Mouse (Mus musculus) neural tube, embryonic 12.5 days (tissue): Measurements from ENCODE around the gene Ccdc102a. TPM values are rescaled to one million over a fixed set of nuclear protein-coding genes. Genes with fewer than 3 reads are reported as not detected.
A peak's percentile ranks its signal among the peaks of the same experiment; 100 is the strongest.

Experiments
- ATAC-seq: fragments of 200-750 bp; cut with Nextera tagmentation; 2 replicates; pipeline ENCODE4 v1.8.0; 2017; ENCODE audit warnings: low read depth, mild to moderate bottlenecking, moderate TSS enrichment, moderate library complexity; ENCODE audit not compliant: low FRiP score
- H3K27ac ChIP-seq: fragments of 300-500 bp; sonication (generic); 2 replicates; pipeline ENCODE4 v1.5.1; 2016
- H3K27me3 ChIP-seq: fragments of 300-500 bp; sonication (generic); replicated peaks from 2 replicates; pipeline ENCODE4 v1.6.1; 2016; ENCODE audit warnings: mild to moderate bottlenecking
- H3K36me3 ChIP-seq: fragments of 300-500 bp; sonication (generic); 2 replicates; pipeline ENCODE4 v1.6.1; 2016; ENCODE audit warnings: mild to moderate bottlenecking
- H3K4me1 ChIP-seq: fragments of 300-500 bp; sonication (generic); 2 replicates; pipeline ENCODE4 v1.6.1; 2016
- H3K4me2 ChIP-seq: fragments of 300-500 bp; sonication (generic); replicated peaks from 2 replicates; pipeline ENCODE4 v1.6.1; 2016; ENCODE audit warnings: mild to moderate bottlenecking
- H3K4me3 ChIP-seq: fragments of 300-500 bp; sonication (generic); 2 replicates; pipeline ENCODE4 v1.5.1; 2016
- H3K9ac ChIP-seq: fragments of 300-500 bp; sonication (generic); 2 replicates; pipeline ENCODE4 v1.6.1; 2016; ENCODE audit warnings: mild to moderate bottlenecking
- H3K9me3 ChIP-seq: fragments of 300-500 bp; sonication (generic); 2 replicates; pipeline ENCODE4 v1.6.1; 2016; ENCODE audit warnings: mild to moderate bottlenecking
- WGBS: fragments of 180-500 bp; shearing (Covaris S2); methylation state at CpG from one replicate; pipeline ENCODE4 v1.1.7; 2016; 5-methylcytosine and 5-hydroxymethylcytosine counted together
- polyA plus RNA-seq: library from polyadenylated mRNA; unstranded; fragments of >200 nt; fragmentation: Nextera tagmentation; extraction: Ambion mirVana; gene quantifications from 2 replicates; pipeline ENCODE4 v1.2.1, GENCODE M21; 2016

Ccdc102a gene
- polyA plus RNA-seq, 1 experiment from 2014 or later: 18.9 TPM

DNA sequence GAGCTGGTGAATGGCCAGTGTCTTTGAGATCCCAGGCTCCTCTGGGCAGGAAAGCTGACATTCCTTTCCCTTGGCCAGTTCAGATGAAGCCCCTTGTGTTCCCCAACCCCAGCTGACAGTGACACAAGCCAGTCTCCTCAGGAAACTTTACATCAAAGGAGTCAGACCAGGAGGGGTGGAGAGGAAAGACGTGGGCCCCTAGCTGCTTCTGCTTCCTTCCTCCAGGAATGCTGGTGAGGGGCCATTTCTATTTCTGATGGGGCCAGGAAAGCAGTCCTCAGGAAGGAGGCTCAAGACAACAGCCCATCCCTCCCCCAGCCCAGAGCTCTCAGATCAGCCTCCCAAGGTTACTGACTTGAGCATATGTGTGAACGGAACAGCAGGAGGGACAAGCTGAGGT, 25.0 kb downstream of the Ccdc102a start:
- ATAC-seq: no peak
- 42% methylated on average over 2 of the region's 2 CpGs for WGBS
- Histone ChIP-seq H3K4me2 (no peak overlapping the region), H3K4me3 (no peak overlapping the region), H3K27ac (no peak overlapping the region), H3K27me3 (no peaks in the 10 kb centered on the region), H3K4me1 (peaks cover 5% of the 10 kb centered on the region; the same call in 1 of the 2 replicates), H3K9me3 (no peaks in the 10 kb centered on the region), H3K36me3 (no peaks in the 10 kb centered on the region), H3K9ac (no peak overlapping the region)

GRCm38 (mm10) chr8:94888383-94889036, 29.4 kb downstream of the Ccdc102a start:
- H3K4me3 ChIP-seq: no peak overlapping the region
- H3K36me3 ChIP-seq: no peaks in the 10 kb centered on the region
- H3K9ac ChIP-seq: no peak overlapping the region
- no peaks in the 10 kb centered on the region for H3K27me3 ChIP-seq
- no peaks in the 10 kb centered on the region for H3K4me1 ChIP-seq
- no peaks in the 10 kb centered on the region for H3K9me3 ChIP-seq
- H3K27ac ChIP-seq: no peak overlapping the region
- no peak for ATAC-seq
- H3K4me2 ChIP-seq: no peak overlapping the region
- 42% methylated on average over 14 of the region's 14 CpGs for WGBS

GRCm38 (mm10) chr8:94880742-94881141, 37.2 kb downstream of the Ccdc102a start:
- no peak overlapping the region for H3K4me2 ChIP-seq
- no peaks in the 10 kb centered on the region for H3K27me3 ChIP-seq
- ATAC-seq: no peak

DNA sequence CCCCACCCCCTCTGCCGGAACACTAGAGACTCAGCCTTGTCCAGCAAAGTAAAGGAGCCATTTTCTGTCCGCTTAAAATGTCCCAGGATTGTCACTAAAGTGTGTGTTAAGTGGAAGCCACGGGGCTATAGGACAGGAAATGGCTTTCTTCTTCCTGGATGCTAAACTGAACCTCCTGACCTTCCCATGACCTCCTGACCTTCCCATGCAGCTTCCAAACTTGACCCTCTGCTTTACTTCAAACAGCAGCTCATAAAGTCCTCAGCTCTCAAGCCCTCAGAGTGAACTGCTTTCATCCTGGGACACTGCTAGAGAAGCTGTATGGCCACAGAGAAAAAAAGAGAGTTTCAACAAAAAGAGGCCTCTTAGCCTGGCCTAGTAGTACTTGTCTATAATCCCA, 41.1 kb downstream of the Ccdc102a start:
- peaks cover 17% of the 10 kb centered on the region for H3K27me3 ChIP-seq
- H3K9me3 ChIP-seq: no peaks in the 10 kb centered on the region
- H3K9ac ChIP-seq: no peak overlapping the region
- H3K4me1 ChIP-seq: peaks cover 15% of the 10 kb centered on the region
- H3K36me3 ChIP-seq: no peaks in the 10 kb centered on the region
- no peak overlapping the region for H3K27ac ChIP-seq
- no peak for ATAC-seq
- H3K4me3 ChIP-seq: no peak overlapping the region; the same call in 1 of the 2 replicates
- peak overlapping the region; percentile 98 for H3K4me2 ChIP-seq
- 40% methylated on average over 3 of the region's 3 CpGs for WGBS

More at GRCm38 (mm10) chr8:94880742-94881141, 37.2 kb downstream of the Ccdc102a start:
- Histone ChIP-seq H3K9ac (no peak overlapping the region), H3K9me3 (no peaks in the 10 kb centered on the region), H3K36me3 (no peaks in the 10 kb centered on the region), H3K4me3 (no peak overlapping the region), H3K4me1 (no peaks in the 10 kb centered on the region; the same call in 1 of the 2 replicates), H3K27ac (no peak overlapping the region)
- 88% methylated on average over 4 of the region's 4 CpGs for WGBS

DNA sequence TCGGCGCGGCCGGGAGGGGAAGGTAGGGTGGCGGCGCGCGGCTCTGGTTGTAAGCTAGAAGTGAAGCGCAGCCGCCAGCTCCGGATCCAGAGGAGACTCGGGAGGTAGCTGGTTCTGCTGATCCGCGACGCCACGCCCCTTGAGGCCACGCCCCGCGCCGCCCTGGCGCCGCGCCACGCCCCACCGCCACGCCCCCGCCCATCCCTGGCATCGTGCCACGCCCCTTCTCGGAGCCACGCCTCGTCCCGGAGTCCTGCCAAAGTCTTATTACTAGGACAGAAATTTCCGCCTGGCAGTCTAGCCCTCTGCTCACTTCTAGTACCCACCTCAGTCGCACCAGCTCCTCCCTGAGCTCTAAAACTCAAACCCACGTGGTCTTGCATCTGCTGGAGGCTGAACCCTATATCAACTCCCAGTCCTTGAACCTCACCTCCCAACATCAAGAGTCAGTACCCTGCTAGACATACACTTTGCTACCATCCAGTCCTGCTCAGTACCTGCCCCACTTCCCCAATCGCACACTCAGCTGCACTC, 41.6 kb downstream of the Ccdc102a start, which contains the start of gene Dok4:
Dok4 (minus strand) TSS at position 134 of the 534 bp plus-strand sequence.
- peaks cover 21% of the 10 kb centered on the region for H3K4me1 ChIP-seq
- H3K36me3 ChIP-seq: no peaks in the 10 kb centered on the region
- H3K27me3 ChIP-seq: peaks cover 17% of the 10 kb centered on the region
- WGBS: under 1% methylated on average over 37 of the region's 37 CpGs
- peak within 1 kb of the TSS; percentile 58 for H3K4me3 ChIP-seq
- peak within 1 kb of the TSS; percentile 68 for H3K9ac ChIP-seq
- H3K4me2 ChIP-seq: peak within 1 kb of the TSS; percentile 98
- ATAC-seq: peak; percentile 66
- H3K9me3 ChIP-seq: no peaks in the 10 kb centered on the region
- H3K27ac ChIP-seq: no peak within 1 kb of the TSS

GRCm38 (mm10) chr8:94875871-94876150, 42.1 kb downstream of the Ccdc102a start:
- Histone ChIP-seq H3K4me3 (peak overlapping the region; percentile 58), H3K4me2 (peak overlapping the region; percentile 98), H3K36me3 (no peaks in the 10 kb centered on the region), H3K9me3 (no peaks in the 10 kb centered on the region), H3K27me3 (peaks cover 17% of the 10 kb centered on the region), H3K4me1 (peaks cover 25% of the 10 kb centered on the region), H3K9ac (peak overlapping the region; percentile 68), H3K27ac (no peak overlapping the region)
- WGBS: under 1% methylated on average over 19 of the region's 20 CpGs
- ATAC-seq: no peak; the same call in 1 of the 2 replicates

DNA sequence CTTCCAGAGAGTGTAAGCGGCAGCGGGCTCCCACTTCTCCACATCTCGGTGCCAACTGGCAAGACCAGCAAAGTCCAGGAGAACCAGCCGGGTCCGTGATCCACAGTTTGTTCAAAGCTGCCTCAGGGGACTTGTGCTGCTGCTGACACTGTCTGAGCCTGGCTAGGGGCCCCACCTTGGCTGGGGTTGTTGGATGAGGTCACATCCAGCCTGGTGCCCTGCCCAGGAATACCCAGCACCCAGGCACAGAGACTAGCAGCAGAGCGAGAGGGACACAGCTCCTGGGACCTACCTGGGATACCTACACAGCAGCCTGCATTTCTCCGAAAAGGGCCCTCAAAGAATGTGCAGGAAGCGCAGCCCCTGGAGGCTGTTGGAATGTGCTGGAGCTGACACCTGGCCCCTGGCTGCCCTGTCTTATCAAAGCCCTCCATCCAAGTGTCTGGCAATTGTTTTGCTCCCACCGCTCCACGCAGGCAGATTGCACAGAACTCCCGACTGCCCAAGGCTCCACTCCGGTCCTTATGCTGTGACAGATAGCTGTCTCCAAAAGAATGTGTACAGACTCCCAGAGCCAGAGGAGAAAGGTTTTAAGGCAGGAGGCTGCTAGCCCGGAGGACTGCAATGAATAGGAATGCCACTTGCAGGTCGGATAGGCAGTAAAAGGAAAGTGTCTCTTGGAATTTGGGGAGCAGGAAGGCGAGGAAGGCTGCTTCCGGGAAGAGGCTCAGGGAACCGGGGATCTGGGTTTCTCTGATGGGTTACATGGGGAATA, 42.6 kb downstream of the Ccdc102a start:
- ATAC-seq: no peak
- no peaks in the 10 kb centered on the region for H3K9me3 ChIP-seq
- peak overlapping the region; percentile 98 for H3K4me2 ChIP-seq
- peaks cover 30% of the 10 kb centered on the region for H3K4me1 ChIP-seq
- H3K36me3 ChIP-seq: no peaks in the 10 kb centered on the region
- H3K4me3 ChIP-seq: peak overlapping the region; percentile 58
- no peak overlapping the region for H3K27ac ChIP-seq
- peaks cover 19% of the 10 kb centered on the region for H3K27me3 ChIP-seq
- peak overlapping the region; percentile 68; the same call in 1 of the 2 replicates for H3K9ac ChIP-seq
- WGBS: 17% methylated on average over 17 of the region's 17 CpGs

DNA sequence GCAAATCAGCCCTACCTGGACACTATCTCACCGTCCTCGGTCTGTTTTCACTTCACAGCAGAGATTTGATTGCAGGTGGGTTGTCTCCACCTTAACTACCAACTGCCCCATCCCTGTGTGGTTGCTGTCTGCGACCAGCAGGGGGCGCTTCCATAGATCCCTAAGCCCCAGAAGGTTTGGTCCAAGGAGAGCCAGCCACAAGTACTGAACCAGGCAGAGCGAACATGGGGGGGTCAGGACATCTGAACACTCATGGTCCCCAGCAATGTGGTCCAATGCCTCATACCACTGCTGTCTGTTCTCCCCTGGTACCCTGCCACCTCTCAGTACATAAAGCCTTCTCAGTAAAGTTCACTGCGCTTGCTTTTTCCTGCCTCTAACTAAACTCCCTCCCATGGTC, 43.5 kb downstream of the Ccdc102a start:
- H3K9ac ChIP-seq: no peak overlapping the region
- H3K27me3 ChIP-seq: peaks cover 28% of the 10 kb centered on the region
- 13% methylated on average over 6 of the region's 6 CpGs for WGBS
- H3K4me1 ChIP-seq: peaks cover 40% of the 10 kb centered on the region
- H3K27ac ChIP-seq: no peak overlapping the region
- peak overlapping the region; percentile 98 for H3K4me2 ChIP-seq
- 0 out of 2 replicates have a peak overlapping the region, but pooled peaks have one; percentile 0 for H3K4me3 ChIP-seq
- ATAC-seq: no peak
- H3K36me3 ChIP-seq: no peaks in the 10 kb centered on the region
- H3K9me3 ChIP-seq: no peaks in the 10 kb centered on the region

GRCm38 (mm10) chr8:94872576-94872975, 45.3 kb downstream of the Ccdc102a start:
- Histone ChIP-seq H3K4me1 (peaks cover 51% of the 10 kb centered on the region), H3K36me3 (no peaks in the 10 kb centered on the region), H3K4me3 (no peak overlapping the region), H3K9me3 (no peaks in the 10 kb centered on the region), H3K27ac (no peak overlapping the region), H3K9ac (no peak overlapping the region), H3K27me3 (peaks cover 30% of the 10 kb centered on the region), H3K4me2 (peak overlapping the region; percentile 75; the same call in 1 of the 2 replicates)
- ATAC-seq: no peak
- WGBS: 79% methylated on average over 2 of the region's 2 CpGs

GRCm38 (mm10) chr8:94872156-94872555, 45.7 kb downstream of the Ccdc102a start:
- Histone ChIP-seq H3K4me3 (no peak overlapping the region), H3K9me3 (no peaks in the 10 kb centered on the region), H3K4me1 (peaks cover 51% of the 10 kb centered on the region), H3K9ac (peak overlapping the region; percentile 14; the same call in 1 of the 2 replicates), H3K27me3 (peaks cover 30% of the 10 kb centered on the region), H3K4me2 (peak overlapping the region; percentile 75), H3K27ac (no peak overlapping the region), H3K36me3 (0 out of 2 replicates have a peak, but pooled peaks cover under 1% of the 10 kb centered on the region)
- WGBS: 55% methylated on average over 3 of the region's 3 CpGs
- ATAC-seq: no peak

GRCm38 (mm10) chr8:94871108-94871894, 46.6 kb downstream of the Ccdc102a start:
- Histone ChIP-seq H3K27ac (no peak overlapping the region), H3K27me3 (peaks cover 30% of the 10 kb centered on the region), H3K4me2 (peak overlapping the region; percentile 75), H3K4me3 (peak overlapping the region; percentile 51), H3K9ac (peak overlapping the region; percentile 67), H3K36me3 (peaks cover 9% of the 10 kb centered on the region), H3K9me3 (no peaks in the 10 kb centered on the region), H3K4me1 (peaks cover 51% of the 10 kb centered on the region)
- WGBS: 12% methylated on average over 7 of the region's 7 CpGs
- ATAC-seq: peak; percentile 41
